Comparison of ENCODE assay signal across 29 mouse cellular contexts in the genomic region with DNA sequence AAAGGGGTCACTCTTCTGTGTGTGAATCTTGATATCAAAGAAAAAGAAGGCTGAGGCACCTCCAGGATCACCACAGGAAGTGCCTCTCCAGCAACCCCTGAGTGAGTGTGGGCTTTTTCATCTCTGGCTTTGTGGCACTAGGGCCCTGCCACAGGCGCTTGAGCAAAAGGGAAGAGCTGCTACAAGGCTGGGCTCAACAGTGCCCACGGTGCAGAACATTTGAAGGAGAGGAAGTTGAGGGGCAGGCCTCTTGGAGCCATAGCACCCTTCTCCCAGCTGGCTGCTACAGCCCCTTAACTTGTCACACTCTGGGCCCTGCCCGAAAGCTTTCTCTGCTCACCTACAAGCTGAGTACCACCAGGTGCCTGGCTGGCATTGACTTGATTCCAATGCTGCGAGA. TPM values are rescaled to one million over a fixed set of nuclear protein-coding genes. Genes with fewer than 3 reads are reported as not detected.
DNase-seq lines count a peak whose midpoint lies in the region; ATAC-seq and TF ChIP-seq lines count a peak whose summit lies in the region.
"Had no signal": no experiment of that assay in that cellular context is flagged by ENCODE, and none has a peak within 500 bp of the region (broad histone marks: within the 10 kb centered on the region; RNA-seq: fewer than 3 reads in every experiment).

No protein-coding gene starts in this region.

- H3K4me3 ChIP-seq in gastrocnemius, adult 2 months = no peak overlapping the region
- H3K4me3 ChIP-seq in midbrain, embryonic 16.5 days (ENCODE audit: low read depth, low read length) = no peak overlapping the region
- H3K4me3 ChIP-seq in forebrain, embryonic 14.5 days (ENCODE audit: low read depth, low read length) = no peak overlapping the region
- no peak overlapping the region for H3K4me3 ChIP-seq in limb, embryonic 10.5 days
- H3K4me3 ChIP-seq: embryonic facial prominence, embryonic 10.5 days; embryonic facial prominence, embryonic 15.5 days; forebrain, embryonic 15.5 days; hindbrain, embryonic 12.5 days; limb, embryonic 12.5 days; liver, embryonic 15.5 days; midbrain, embryonic 13.5 days; neural tube, embryonic 15.5 days had no signal

- no peak overlapping the region for H3K9ac ChIP-seq in midbrain, embryonic 16.5 days (ENCODE audit: low read depth, low read length)
- H3K9ac ChIP-seq in forebrain, embryonic 14.5 days (ENCODE audit: low read length) = no peak overlapping the region
- H3K9ac ChIP-seq: embryonic facial prominence, embryonic 15.5 days; forebrain, embryonic 15.5 days; hindbrain, embryonic 12.5 days; limb, embryonic 12.5 days; liver, embryonic 15.5 days; lung, embryonic 14.5 days; midbrain, embryonic 13.5 days; neural tube, embryonic 15.5 days had no signal

- TF ChIP-seq CTCF in gastrocnemius, adult 2 months (IDR thresholded peaks at IDR 0.05) = no peak

- no peak overlapping the region for H3K4me2 ChIP-seq in midbrain, embryonic 16.5 days (ENCODE audit: low read length)
- no peak overlapping the region for H3K4me2 ChIP-seq in forebrain, embryonic 14.5 days (ENCODE audit: low read length)
- H3K4me2 ChIP-seq: embryonic facial prominence, embryonic 15.5 days; forebrain, embryonic 15.5 days; hindbrain, embryonic 12.5 days; limb, embryonic 12.5 days; liver, embryonic 15.5 days; lung, embryonic 14.5 days; midbrain, embryonic 13.5 days; neural tube, embryonic 15.5 days had no signal

- 89% methylated on average over 4 of the region's 4 CpGs for WGBS in midbrain, embryonic 16.5 days
- WGBS in forebrain, embryonic 14.5 days = 90% methylated on average over 4 of the region's 4 CpGs
- 91% methylated on average over 4 of the region's 4 CpGs for WGBS in limb, embryonic 10.5 days

- no peaks in the 10 kb centered on the region for H3K36me3 ChIP-seq in midbrain, embryonic 16.5 days (ENCODE audit: control insufficient read depth, insufficient read depth, low read length)
- H3K36me3 ChIP-seq in forebrain, embryonic 14.5 days (ENCODE audit: control insufficient read depth, insufficient read depth, low read length) = no peaks in the 10 kb centered on the region
- no peaks in the 10 kb centered on the region for H3K36me3 ChIP-seq in limb, embryonic 10.5 days
- H3K36me3 ChIP-seq: embryonic facial prominence, embryonic 10.5 days; embryonic facial prominence, embryonic 15.5 days; forebrain, embryonic 15.5 days; hindbrain, embryonic 12.5 days; limb, embryonic 12.5 days; liver, embryonic 15.5 days; midbrain, embryonic 13.5 days; neural tube, embryonic 15.5 days had no signal

- no peaks in the 10 kb centered on the region for H3K9me3 ChIP-seq in midbrain, embryonic 16.5 days (replicated peaks; ENCODE audit: control insufficient read depth, low read length, poor library complexity, severe bottlenecking)
- no peaks in the 10 kb centered on the region for H3K9me3 ChIP-seq in forebrain, embryonic 14.5 days (replicated peaks; ENCODE audit: control insufficient read depth, low read length)
- no peaks in the 10 kb centered on the region for H3K9me3 ChIP-seq in limb, embryonic 10.5 days (replicated peaks)
- H3K9me3 ChIP-seq: embryonic facial prominence, embryonic 10.5 days; embryonic facial prominence, embryonic 15.5 days; forebrain, embryonic 15.5 days; hindbrain, embryonic 12.5 days; limb, embryonic 12.5 days; liver, embryonic 15.5 days; midbrain, embryonic 13.5 days; neural tube, embryonic 15.5 days had no signal

- ATAC-seq in megakaryocyte, adult 5-6 weeks (ENCODE audit: poor library complexity, severe bottlenecking) = peak; percentile 27
- no peak for ATAC-seq in midbrain, embryonic 16.5 days
- ATAC-seq in forebrain, embryonic 14.5 days = no peak
- ATAC-seq: forebrain, embryonic 15.5 days; intestine, embryonic 16.5 days; midbrain, embryonic 13.5 days had no signal

- H3K27me3 ChIP-seq in midbrain, embryonic 16.5 days (ENCODE audit: control insufficient read depth, insufficient read depth, low read depth, low read length) = no peaks in the 10 kb centered on the region
- no peaks in the 10 kb centered on the region for H3K27me3 ChIP-seq in forebrain, embryonic 14.5 days (replicated peaks; ENCODE audit: control insufficient read depth, insufficient read depth, low read length)
- H3K27me3 ChIP-seq in limb, embryonic 10.5 days (ENCODE audit: low read depth, poor library complexity, severe bottlenecking) = no peaks in the 10 kb centered on the region
- H3K27me3 ChIP-seq: CH12.LX; embryonic facial prominence, embryonic 15.5 days; forebrain, embryonic 15.5 days; hindbrain, embryonic 12.5 days; limb, embryonic 12.5 days; liver, embryonic 15.5 days; midbrain, embryonic 13.5 days; neural tube, embryonic 15.5 days had no signal

- H3K4me1 ChIP-seq in midbrain, embryonic 16.5 days (ENCODE audit: control insufficient read depth, insufficient read depth, low read length) = no peaks in the 10 kb centered on the region
- H3K4me1 ChIP-seq in forebrain, embryonic 14.5 days (ENCODE audit: control insufficient read depth, insufficient read depth, low read length) = no peaks in the 10 kb centered on the region
- H3K4me1 ChIP-seq in limb, embryonic 10.5 days = peaks cover 24% of the 10 kb centered on the region
- H3K4me1 ChIP-seq: forebrain, embryonic 15.5 days; midbrain, embryonic 13.5 days had no signal

- peak overlapping the region; percentile 40; the same call in 1 of the 2 replicates for H3K27ac ChIP-seq in gastrocnemius, adult 2 months
- H3K27ac ChIP-seq in midbrain, embryonic 16.5 days (ENCODE audit: low read length) = no peak overlapping the region
- no peak overlapping the region for H3K27ac ChIP-seq in forebrain, embryonic 14.5 days (ENCODE audit: low read depth, low read length)
- no peak overlapping the region for H3K27ac ChIP-seq in limb, embryonic 10.5 days
- H3K27ac ChIP-seq: embryonic facial prominence, embryonic 10.5 days; embryonic facial prominence, embryonic 15.5 days; forebrain, embryonic 15.5 days; hindbrain, embryonic 12.5 days; limb, embryonic 12.5 days; liver, embryonic 15.5 days; midbrain, embryonic 13.5 days; neural tube, embryonic 15.5 days had no signal

- intact Hi-C loops in gastrocnemius, adult 2 months (cut with DNase I) = no loop called here

- no peak for DNase-seq in gastrocnemius, adult 2 months
- DNase-seq in gastrocnemius, postnatal 10 days = no peak
- DNase-seq in thymus, postnatal 14 days = peak; percentile 38
- DNase-seq in urinary bladder, postnatal 4 days (ENCODE audit: low spot score in 2 of 2) = no peak
- DNase-seq in forebrain, embryonic 14.5 days (ENCODE audit: low spot score) = no peak
- no peak for DNase-seq in limb, embryonic 10.5 days (ENCODE audit: low spot score)
- DNase-seq: adrenal gland, postnatal 10 days; cerebellum, adult 11-12 months; cerebellum, postnatal 10 days; heart, postnatal 14 days; kidney, adult 9 months; kidney, postnatal 10 days; layer of hippocampus, adult 9-11 months; lung, embryonic 14.5 days; lung, postnatal 14 days; retina, postnatal 1 day; right cerebral cortex, postnatal 14 days had no signal

RNA-seq across cellular contexts. Expression of a gene that starts 16.4 kb away (rescaled TPM):
- total RNA-seq in gastrocnemius, adult 2 months (2021) = 10 to 100 TPM; 40.6 to 59.3 TPM
- 10 to 100 TPM; 65.9 to 66.6 TPM for total RNA-seq in gastrocnemius, postnatal 10 days (2021)
- 33.6 and 37.0 TPM in 2 replicates for total RNA-seq in megakaryocyte, adult 5-6 weeks (2015)
- total RNA-seq in megakaryocyte, adult 5-6 weeks (2017) = 23.2 and 24.1 TPM in 2 replicates
- polyA plus RNA-seq in midbrain, embryonic 16.5 days (2015; fragmentation: Nextera tagmentation; extraction: Ambion mirVana) = 11.0 and 12.2 TPM in 2 replicates
- 8.0 and 9.8 TPM in 2 replicates for polyA plus RNA-seq in forebrain, embryonic 14.5 days (2014; fragmentation: Nextera tagmentation; extraction: Ambion mirVana)
- 9.9 and 17.0 TPM in 2 replicates for polyA plus RNA-seq in limb, embryonic 10.5 days (2016; fragmentation: Nextera tagmentation; extraction: Ambion mirVana)

RNA-seq across cellular contexts. Expression of a gene that starts 56.7 kb away (rescaled TPM):
- 10 to 100 TPM; 97.4 to 99.1 TPM for total RNA-seq in gastrocnemius, adult 2 months (2021)
- 10 to 100 TPM; 95.6 to 97.7 TPM for total RNA-seq in gastrocnemius, postnatal 10 days (2021)
- 91.2 and 103 TPM in 2 replicates for total RNA-seq in megakaryocyte, adult 5-6 weeks (2015)
- total RNA-seq in megakaryocyte, adult 5-6 weeks (2017) = 21.2 and 38.7 TPM in 2 replicates
- polyA plus RNA-seq in midbrain, embryonic 16.5 days (2015; fragmentation: Nextera tagmentation; extraction: Ambion mirVana) = 1.8 and 2.4 TPM in 2 replicates
- 2.3 and 3.1 TPM in 2 replicates for polyA plus RNA-seq in forebrain, embryonic 14.5 days (2014; fragmentation: Nextera tagmentation; extraction: Ambion mirVana)
- polyA plus RNA-seq in limb, embryonic 10.5 days (2016; fragmentation: Nextera tagmentation; extraction: Ambion mirVana) = 3.7 and 6.4 TPM in 2 replicates
